Mouse (Mus musculus) embryonic facial prominence, embryonic 13.5 days (tissue): ENCODE results near the gene Dop1a. TPM values are rescaled to one million over a fixed set of nuclear protein-coding genes. Genes with fewer than 3 reads are reported as not detected.
A peak's percentile ranks its signal among the peaks of the same experiment; 100 is the strongest.

Experiments
- ATAC-seq: fragments of 200-750 bp; cut with Nextera tagmentation; 2 replicates; pipeline ENCODE4 v1.8.0; 2017; ENCODE audit warnings: low read depth; ENCODE audit not compliant: insufficient number of reproducible peaks, insufficient read depth, low FRiP score, low TSS enrichment
- H3K27ac ChIP-seq: fragments of 300-500 bp; sonication (generic); 2 replicates; pipeline ENCODE4 v1.5.1; 2015; ENCODE audit warnings: moderate library complexity, mild to moderate bottlenecking, inconsistent platforms
- H3K27me3 ChIP-seq: fragments of 300-500 bp; sonication (generic); 2 replicates; pipeline ENCODE4 v1.6.1; 2015; ENCODE audit warnings: mild to moderate bottlenecking, inconsistent platforms
- H3K36me3 ChIP-seq: fragments of 300-500 bp; sonication (generic); 2 replicates; pipeline ENCODE4 v1.6.1; 2015; ENCODE audit warnings: mild to moderate bottlenecking, inconsistent platforms
- H3K4me1 ChIP-seq: fragments of 300-500 bp; sonication (generic); 2 replicates; pipeline ENCODE4 v1.6.1; 2015; ENCODE audit warnings: inconsistent platforms
- H3K4me2 ChIP-seq: fragments of 300-500 bp; sonication (generic); 2 replicates; pipeline ENCODE4 v1.6.1; 2015; ENCODE audit warnings: moderate library complexity, mild to moderate bottlenecking, inconsistent platforms
- H3K4me3 ChIP-seq: fragments of 300-500 bp; sonication (generic); 2 replicates; pipeline ENCODE4 v1.5.1; 2015; ENCODE audit warnings: mild to moderate bottlenecking, inconsistent platforms
- H3K9ac ChIP-seq: fragments of 300-500 bp; sonication (generic); 2 replicates; pipeline ENCODE4 v1.6.1; 2015; ENCODE audit warnings: mild to moderate bottlenecking, inconsistent platforms
- H3K9me3 ChIP-seq: fragments of 300-500 bp; sonication (generic); 2 replicates; pipeline ENCODE4 v1.6.1; 2016; ENCODE audit warnings: inconsistent platforms
- WGBS: fragments of 180-500 bp; shearing (Covaris S2); methylation state at CpG from one replicate; pipeline ENCODE4 v1.1.7; 2015; ENCODE audit warnings: mixed read lengths; 5-methylcytosine and 5-hydroxymethylcytosine counted together
- polyA plus RNA-seq: library from polyadenylated mRNA; unstranded; fragments of >200 nt; fragmentation: Nextera tagmentation; extraction: Ambion mirVana; gene quantifications from 2 replicates; pipeline ENCODE4 v1.2.1, GENCODE M21; 2015

Dop1a gene
- 16.5 and 22.6 TPM in 2 replicates for polyA plus RNA-seq

GRCm38 (mm10) chr9:86466990-86467870, at the start of gene Dop1a:
Dop1a (plus strand) TSS chr9:86467154.
- Histone ChIP-seq H3K36me3 (no peaks in the 10 kb centered on the region), H3K9me3 (no peaks in the 10 kb centered on the region), H3K4me2 (peak within 1 kb of the TSS; percentile 73), H3K27ac (peak within 1 kb of the TSS; percentile 77), H3K27me3 (peaks cover 10% of the 10 kb centered on the region), H3K4me1 (peaks cover 9% of the 10 kb centered on the region), H3K9ac (peak within 1 kb of the TSS; percentile 92), H3K4me3 (peak within 1 kb of the TSS; percentile 95)
- WGBS = under 1% methylated on average over 86 of the region's 93 CpGs
- peak; percentile 94 for ATAC-seq

DNA sequence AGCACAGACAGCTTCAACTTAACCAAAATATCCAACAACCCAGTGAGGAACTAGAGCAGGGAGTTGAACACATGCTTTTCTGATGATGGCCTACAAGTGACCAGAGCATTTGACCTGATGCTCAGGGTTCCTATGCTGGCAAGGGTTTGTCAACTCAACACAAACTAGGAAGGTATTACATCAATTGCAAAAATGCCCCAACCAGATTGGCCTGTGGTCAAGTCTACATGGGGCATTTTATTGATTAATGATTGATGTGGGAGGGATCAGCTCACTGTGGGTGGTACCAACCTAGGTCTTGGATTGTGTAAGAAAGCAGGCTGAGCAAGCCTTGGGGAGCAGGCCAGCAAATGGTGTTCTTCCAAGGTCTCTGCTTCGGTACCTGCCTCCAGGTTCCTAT, 49.0 kb upstream of the Dop1a start:
- no peak for ATAC-seq
- Histone ChIP-seq H3K9ac (no peak overlapping the region), H3K4me1 (no peaks in the 10 kb centered on the region), H3K27me3 (no peaks in the 10 kb centered on the region), H3K27ac (no peak overlapping the region), H3K4me3 (no peak overlapping the region), H3K4me2 (no peak overlapping the region), H3K36me3 (no peaks in the 10 kb centered on the region), H3K9me3 (no peaks in the 10 kb centered on the region)
- WGBS = 96% methylated on average over 1 of the region's 1 CpGs

DNA sequence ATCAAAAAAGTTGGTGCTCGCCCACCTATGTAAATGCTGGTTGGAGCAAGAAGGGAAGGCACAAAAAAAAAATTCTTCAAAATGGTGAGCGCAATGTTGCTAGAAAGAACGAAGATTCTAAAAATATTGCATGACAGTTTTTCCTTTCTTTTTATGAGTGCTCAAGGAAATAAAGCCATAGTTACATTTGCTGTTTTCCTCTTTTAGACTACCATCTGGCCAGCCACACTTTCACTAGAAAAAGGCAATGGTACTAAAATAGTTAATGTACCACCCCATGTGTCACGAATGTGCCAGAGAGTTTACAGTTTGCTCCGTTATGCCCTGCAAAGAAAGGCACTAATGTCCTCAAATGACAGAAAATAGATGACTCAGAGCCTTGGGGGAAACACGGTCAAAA, 47.6 kb upstream of the Dop1a start:
- H3K4me3 ChIP-seq = no peak overlapping the region
- H3K27me3 ChIP-seq = no peaks in the 10 kb centered on the region
- H3K27ac ChIP-seq = no peak overlapping the region
- H3K9ac ChIP-seq = no peak overlapping the region
- WGBS = 86% methylated on average over 6 of the region's 6 CpGs
- H3K4me1 ChIP-seq = no peaks in the 10 kb centered on the region
- no peaks in the 10 kb centered on the region for H3K36me3 ChIP-seq
- no peak overlapping the region for H3K4me2 ChIP-seq
- H3K9me3 ChIP-seq = no peaks in the 10 kb centered on the region
- ATAC-seq = no peak

- H3K4me2 ChIP-seq = no peak overlapping the region
- no peak overlapping the region for H3K27ac ChIP-seq
- no peaks in the 10 kb centered on the region for H3K36me3 ChIP-seq
- H3K9ac ChIP-seq = no peak overlapping the region
- no peak for ATAC-seq
- 87% methylated on average over 4 of the region's 4 CpGs for WGBS
- H3K9me3 ChIP-seq = no peaks in the 10 kb centered on the region
- no peaks in the 10 kb centered on the region for H3K27me3 ChIP-seq
- H3K4me3 ChIP-seq = no peak overlapping the region
- no peaks in the 10 kb centered on the region for H3K4me1 ChIP-seq
Measured at GRCm38 (mm10) chr9:86423331-86423730, 43.6 kb upstream of the Dop1a start.

DNA sequence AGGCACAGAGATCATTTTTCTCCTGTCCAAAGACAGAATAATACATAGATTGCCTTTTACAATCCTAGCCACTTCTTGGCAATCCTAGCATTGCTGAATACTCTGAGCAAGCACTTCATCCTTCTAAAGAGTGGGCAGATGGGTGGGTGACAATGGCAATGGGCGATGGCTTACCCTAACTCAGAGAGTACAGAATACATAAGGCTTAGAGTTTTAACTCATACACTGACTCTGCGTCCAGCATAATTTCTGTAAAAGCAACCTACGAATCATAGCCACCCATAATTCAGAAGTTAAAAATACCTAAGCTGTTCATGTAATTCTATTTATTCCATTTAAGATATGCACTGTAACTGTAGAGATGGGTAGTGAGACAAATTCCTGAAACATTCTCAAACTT, 31.4 kb upstream of the Dop1a start:
- Histone ChIP-seq H3K9me3 (no peaks in the 10 kb centered on the region), H3K27ac (no peak overlapping the region), H3K27me3 (no peaks in the 10 kb centered on the region), H3K4me2 (no peak overlapping the region), H3K4me1 (0 out of 2 replicates have a peak, but pooled peaks cover 5% of the 10 kb centered on the region), H3K9ac (no peak overlapping the region), H3K36me3 (no peaks in the 10 kb centered on the region), H3K4me3 (no peak overlapping the region)
- 94% methylated on average over 3 of the region's 3 CpGs for WGBS
- ATAC-seq = no peak

GRCm38 (mm10) chr9:86436608-86437007, 30.3 kb upstream of the Dop1a start:
- Histone ChIP-seq H3K36me3 (no peaks in the 10 kb centered on the region), H3K9me3 (no peaks in the 10 kb centered on the region), H3K27me3 (no peaks in the 10 kb centered on the region), H3K27ac (no peak overlapping the region), H3K4me3 (no peak overlapping the region), H3K4me2 (no peak overlapping the region), H3K9ac (no peak overlapping the region), H3K4me1 (0 out of 2 replicates have a peak, but pooled peaks cover 5% of the 10 kb centered on the region)
- no peak for ATAC-seq
- WGBS = 90% methylated on average over 8 of the region's 8 CpGs

DNA sequence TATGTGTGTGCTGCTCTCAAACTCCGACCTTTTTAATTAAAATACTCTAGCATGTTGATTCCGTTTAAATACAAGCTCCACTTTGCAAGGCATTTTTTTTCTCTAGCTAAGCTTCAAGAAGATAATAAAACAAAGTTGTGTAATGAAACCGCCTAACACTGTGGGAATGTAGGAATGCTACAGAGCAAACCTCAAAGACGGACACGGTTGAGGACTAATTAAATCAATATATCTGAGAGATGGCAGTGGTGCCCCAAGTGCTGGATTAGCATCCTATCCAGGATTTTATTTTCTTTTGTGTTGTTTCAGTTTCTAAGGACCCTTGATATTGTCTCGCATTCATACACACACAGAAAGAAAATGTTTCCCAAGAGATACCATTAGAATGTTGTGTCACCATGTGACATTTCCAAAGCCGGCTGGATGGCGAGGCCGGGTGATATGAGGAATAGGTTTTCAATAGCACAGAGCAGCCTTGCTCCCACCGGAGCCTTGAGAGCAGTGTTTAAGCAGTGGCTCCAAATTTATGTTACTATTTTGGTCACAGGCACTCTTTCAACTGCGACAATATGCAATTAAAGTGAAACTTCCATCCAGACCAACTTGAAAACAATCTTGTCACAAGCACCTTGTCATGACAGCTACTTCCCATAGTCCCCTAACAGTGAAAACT, 28.5 kb upstream of the Dop1a start:
- no peak for ATAC-seq
- H3K27ac ChIP-seq = no peak overlapping the region
- WGBS = 50% methylated on average over 11 of the region's 11 CpGs
- H3K9me3 ChIP-seq = no peaks in the 10 kb centered on the region
- H3K4me2 ChIP-seq = no peak overlapping the region
- H3K4me3 ChIP-seq = no peak overlapping the region
- H3K36me3 ChIP-seq = no peaks in the 10 kb centered on the region
- H3K4me1 ChIP-seq = 0 out of 2 replicates have a peak, but pooled peaks cover 5% of the 10 kb centered on the region
- H3K27me3 ChIP-seq = no peaks in the 10 kb centered on the region
- no peak overlapping the region for H3K9ac ChIP-seq

DNA sequence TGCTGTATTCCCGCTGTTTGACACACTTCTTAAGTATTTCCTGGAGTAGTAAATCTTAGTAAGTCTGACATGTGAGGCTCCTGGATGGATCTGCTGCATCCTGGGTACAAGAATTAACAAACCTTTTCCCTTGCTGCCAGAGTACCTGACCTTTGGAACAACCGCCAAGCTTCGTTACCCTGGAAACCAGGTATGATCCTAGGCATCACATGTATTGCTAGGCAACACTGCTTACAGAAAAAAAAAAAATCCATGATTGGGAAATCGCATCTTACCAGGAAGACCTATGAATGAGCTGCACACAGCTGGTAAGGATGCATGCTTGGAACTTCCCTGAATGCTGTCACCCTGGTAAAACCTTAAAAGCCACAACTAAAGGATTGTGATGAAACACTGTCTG, 24.7 kb upstream of the Dop1a start:
- 83% methylated on average over 4 of the region's 4 CpGs for WGBS
- H3K27me3 ChIP-seq = no peaks in the 10 kb centered on the region
- H3K4me1 ChIP-seq = 0 out of 2 replicates have a peak, but pooled peaks cover 5% of the 10 kb centered on the region

DNA sequence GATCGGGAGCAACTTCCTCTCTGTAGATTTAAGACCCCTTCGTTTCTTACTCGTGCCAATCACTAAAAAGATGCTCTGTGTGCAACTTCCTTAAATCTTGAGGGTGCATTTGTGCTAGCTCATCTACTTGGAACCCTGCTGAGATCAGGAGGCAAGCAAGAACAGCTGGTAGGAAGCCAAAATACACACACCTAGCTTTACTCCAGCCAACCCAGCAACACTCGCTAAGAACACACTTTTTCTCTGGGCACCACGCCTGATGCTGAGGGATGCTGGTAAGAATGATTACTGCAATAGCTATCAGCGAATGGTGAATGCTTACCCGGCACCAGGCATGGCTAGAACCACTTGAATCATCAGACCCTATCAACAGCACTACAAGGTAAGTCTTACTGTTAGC, 20.1 kb upstream of the Dop1a start:
- Histone ChIP-seq H3K4me3 (no peak overlapping the region), H3K9ac (no peak overlapping the region), H3K4me2 (no peak overlapping the region), H3K27me3 (peaks cover 9% of the 10 kb centered on the region; the same call in 1 of the 2 replicates), H3K4me1 (peaks cover 7% of the 10 kb centered on the region; the same call in 1 of the 2 replicates), H3K36me3 (no peaks in the 10 kb centered on the region), H3K27ac (no peak overlapping the region), H3K9me3 (no peaks in the 10 kb centered on the region)
- no peak for ATAC-seq
- 90% methylated on average over 7 of the region's 7 CpGs for WGBS

More for the DNA sequence above, 24.7 kb upstream of the Dop1a start:
- Histone ChIP-seq H3K27ac (no peak overlapping the region), H3K36me3 (no peaks in the 10 kb centered on the region), H3K4me2 (no peak overlapping the region), H3K4me3 (no peak overlapping the region), H3K9ac (no peak overlapping the region), H3K9me3 (no peaks in the 10 kb centered on the region)
- no peak for ATAC-seq

GRCm38 (mm10) chr9:86447431-86447830, 19.5 kb upstream of the Dop1a start:
- Histone ChIP-seq H3K27me3 (peaks cover 9% of the 10 kb centered on the region; the same call in 1 of the 2 replicates), H3K9ac (no peak overlapping the region), H3K27ac (no peak overlapping the region), H3K9me3 (no peaks in the 10 kb centered on the region), H3K36me3 (no peaks in the 10 kb centered on the region), H3K4me3 (no peak overlapping the region), H3K4me2 (no peak overlapping the region), H3K4me1 (peaks cover 7% of the 10 kb centered on the region; the same call in 1 of the 2 replicates)
- no peak for ATAC-seq
- WGBS = 86% methylated on average over 8 of the region's 8 CpGs

GRCm38 (mm10) chr9:86449581-86449980, 17.4 kb upstream of the Dop1a start:
- no peak overlapping the region for H3K4me3 ChIP-seq
- H3K4me2 ChIP-seq = peak overlapping the region; percentile 32
- H3K27ac ChIP-seq = no peak overlapping the region
- H3K27me3 ChIP-seq = peaks cover 9% of the 10 kb centered on the region; the same call in 1 of the 2 replicates
- no peaks in the 10 kb centered on the region for H3K36me3 ChIP-seq
- H3K4me1 ChIP-seq = peaks cover 7% of the 10 kb centered on the region; the same call in 1 of the 2 replicates
- ATAC-seq = no peak
- H3K9ac ChIP-seq = no peak overlapping the region
- H3K9me3 ChIP-seq = no peaks in the 10 kb centered on the region
- 5% methylated on average over 11 of the region's 11 CpGs for WGBS
